Comparison of ENCODE assay signal across 33 mouse cellular contexts in genomic region chr6:136431896-136432248, GRCm38 (mm10). TPM values are rescaled to one million over a fixed set of nuclear protein-coding genes. Genes with fewer than 3 reads are reported as not detected.
DNase-seq lines count a peak whose midpoint lies in the region; ATAC-seq and TF ChIP-seq lines count a peak whose summit lies in the region.
"Had no signal": no experiment of that assay in that cellular context is flagged by ENCODE, and none has a peak within 500 bp of the region (broad histone marks: within the 10 kb centered on the region; RNA-seq: fewer than 3 reads in every experiment).

No protein-coding gene starts in this region.

- TF ChIP-seq CTCF in lung, postnatal 0 days (IDR thresholded peaks at IDR 0.05) = no peak
- no peak for TF ChIP-seq CTCF in lung, adult 2 months (IDR thresholded peaks at IDR 0.05; ENCODE audit: insufficient read depth, low read length)

- H3K4me2 ChIP-seq in heart, embryonic 12.5 days = peak overlapping the region; percentile 25
- H3K4me2 ChIP-seq in kidney, embryonic 15.5 days = no peak overlapping the region
- H3K4me2 ChIP-seq in lung, postnatal 0 days (replicated peaks; ENCODE audit: low read depth, low read length) = no peak overlapping the region
- H3K4me2 ChIP-seq in forebrain, embryonic 15.5 days (replicated peaks) = no peak overlapping the region
- H3K4me2 ChIP-seq: embryonic facial prominence, embryonic 12.5 days; hindbrain, embryonic 14.5 days; midbrain, embryonic 13.5 days; neural tube, embryonic 13.5 days had no signal

- H3K27ac ChIP-seq in heart, embryonic 12.5 days (ENCODE audit: poor library complexity, severe bottlenecking) = no peak overlapping the region
- 0 out of 2 replicates have a peak overlapping the region, but pooled peaks have one; percentile 13 for H3K27ac ChIP-seq in kidney, embryonic 15.5 days
- no peak overlapping the region for H3K27ac ChIP-seq in lung, postnatal 0 days (ENCODE audit: low read length)
- H3K27ac ChIP-seq in forebrain, embryonic 15.5 days (replicated peaks) = no peak overlapping the region
- H3K27ac ChIP-seq: embryonic facial prominence, embryonic 12.5 days; gastrocnemius, adult 2 months; hindbrain, embryonic 14.5 days; liver, embryonic 14.5 days; midbrain, embryonic 13.5 days; neural tube, embryonic 13.5 days; stomach, postnatal 0 days had no signal

- DNase-seq in heart, adult 18-20 months = no peak
- no peak for DNase-seq in kidney, postnatal 36 days
- DNase-seq in lung, postnatal 0 days (ENCODE audit: low spot score) = no peak
- DNase-seq in lung, adult 2 months = no peak
- DNase-seq: adrenal gland, postnatal 25 days; cerebellum, adult 11-12 months; cerebellum, adult 9-11 months; embryo, embryonic 11 days; gastrocnemius, adult 2 months; gastrocnemius, postnatal 36 days; kidney, adult 18-20 months; kidney, postnatal 4 days; layer of hippocampus, postnatal 36 days; liver; right cerebral cortex, postnatal 4 days; thymus, adult 18-20 months; thymus, postnatal 25 days had no signal

- TF ChIP-seq POLR2A in lung, adult 2 months (IDR thresholded peaks at IDR 0.05; ENCODE audit: borderline replicate concordance, extremely low read depth, low read depth, low read length) = no peak

- no peak overlapping the region for H3K9ac ChIP-seq in heart, embryonic 12.5 days
- no peak overlapping the region for H3K9ac ChIP-seq in kidney, embryonic 15.5 days
- H3K9ac ChIP-seq in lung, postnatal 0 days (replicated peaks; ENCODE audit: low read depth) = no peak overlapping the region
- H3K9ac ChIP-seq in forebrain, embryonic 15.5 days (replicated peaks) = no peak overlapping the region
- H3K9ac ChIP-seq: embryonic facial prominence, embryonic 12.5 days; hindbrain, embryonic 14.5 days; liver, embryonic 14.5 days; midbrain, embryonic 13.5 days; neural tube, embryonic 13.5 days had no signal

- 19% methylated on average over 7 of the region's 7 CpGs for WGBS in heart, embryonic 12.5 days
- 25% methylated on average over 7 of the region's 7 CpGs for WGBS in kidney, embryonic 15.5 days
- WGBS in lung, postnatal 0 days = 18% methylated on average over 7 of the region's 7 CpGs
- WGBS in lung, adult 2 months = 34% methylated on average over 7 of the region's 7 CpGs
- WGBS in forebrain, embryonic 15.5 days = 58% methylated on average over 7 of the region's 7 CpGs

- no peaks in the 10 kb centered on the region for H3K27me3 ChIP-seq in heart, embryonic 12.5 days (replicated peaks)
- H3K27me3 ChIP-seq in kidney, embryonic 15.5 days = no peaks in the 10 kb centered on the region
- no peaks in the 10 kb centered on the region for H3K27me3 ChIP-seq in lung, postnatal 0 days (replicated peaks; ENCODE audit: insufficient read depth, low read length)
- no peaks in the 10 kb centered on the region for H3K27me3 ChIP-seq in forebrain, embryonic 15.5 days
- H3K27me3 ChIP-seq: embryonic facial prominence, embryonic 12.5 days; midbrain, embryonic 13.5 days; neural tube, embryonic 13.5 days had no signal

- 0 out of 2 replicates have a peak, but pooled peaks have one; percentile 13 for TF ChIP-seq EP300 in lung, postnatal 0 days (IDR thresholded peaks at IDR 0.05)

- H3K4me3 ChIP-seq in heart, embryonic 12.5 days = no peak overlapping the region
- no peak overlapping the region for H3K4me3 ChIP-seq in kidney, embryonic 15.5 days (replicated peaks)
- no peak overlapping the region for H3K4me3 ChIP-seq in lung, postnatal 0 days (ENCODE audit: low read depth, low read length)
- no peak overlapping the region for H3K4me3 ChIP-seq in lung, adult 2 months (replicated peaks; ENCODE audit: extremely low read depth, low read depth, low read length)
- H3K4me3 ChIP-seq in forebrain, embryonic 15.5 days = no peak overlapping the region
- H3K4me3 ChIP-seq: embryonic facial prominence, embryonic 12.5 days; gastrocnemius, adult 2 months; midbrain, embryonic 13.5 days; neural tube, embryonic 13.5 days had no signal

- H3K9me3 ChIP-seq in heart, embryonic 12.5 days (replicated peaks) = no peaks in the 10 kb centered on the region
- H3K9me3 ChIP-seq in kidney, embryonic 15.5 days (replicated peaks) = no peaks in the 10 kb centered on the region
- H3K9me3 ChIP-seq in lung, postnatal 0 days (ENCODE audit: low read length) = no peaks in the 10 kb centered on the region
- no peaks in the 10 kb centered on the region for H3K9me3 ChIP-seq in forebrain, embryonic 15.5 days
- H3K9me3 ChIP-seq: embryonic facial prominence, embryonic 12.5 days; midbrain, embryonic 13.5 days; neural tube, embryonic 13.5 days had no signal

- no peak for ATAC-seq in heart, embryonic 12.5 days (ENCODE audit: insufficient number of reproducible peaks, low FRiP score)
- no peak for ATAC-seq in kidney, embryonic 15.5 days (replicated peaks; ENCODE audit: low FRiP score)
- ATAC-seq in lung, postnatal 0 days = no peak
- ATAC-seq in forebrain, embryonic 15.5 days (replicated peaks) = no peak
- ATAC-seq: forebrain, embryonic 14.5 days; midbrain, embryonic 13.5 days had no signal

- no peaks in the 10 kb centered on the region for H3K36me3 ChIP-seq in heart, embryonic 12.5 days
- no peaks in the 10 kb centered on the region for H3K36me3 ChIP-seq in kidney, embryonic 15.5 days
- H3K36me3 ChIP-seq in lung, postnatal 0 days (ENCODE audit: insufficient read depth, low read length) = no peaks in the 10 kb centered on the region
- no peaks in the 10 kb centered on the region for H3K36me3 ChIP-seq in forebrain, embryonic 15.5 days
- H3K36me3 ChIP-seq: embryonic facial prominence, embryonic 12.5 days; midbrain, embryonic 13.5 days; neural tube, embryonic 13.5 days had no signal

- peaks cover 11% of the 10 kb centered on the region for H3K4me1 ChIP-seq in heart, embryonic 12.5 days (replicated peaks)
- peaks cover 10% of the 10 kb centered on the region for H3K4me1 ChIP-seq in kidney, embryonic 15.5 days
- H3K4me1 ChIP-seq in lung, postnatal 0 days (ENCODE audit: insufficient read depth, low read depth, low read length) = no peaks in the 10 kb centered on the region
- no peaks in the 10 kb centered on the region; the same call in 1 of the 2 replicates for H3K4me1 ChIP-seq in lung, adult 2 months (ENCODE audit: control insufficient read depth, insufficient read depth, low read length)
- peaks cover 7% of the 10 kb centered on the region; the same call in 1 of the 2 replicates for H3K4me1 ChIP-seq in forebrain, embryonic 15.5 days
- H3K4me1 ChIP-seq: embryonic facial prominence, embryonic 12.5 days; midbrain, embryonic 13.5 days had no signal

RNA-seq across cellular contexts. Expression of gene E330021D16Rik, which starts 16.5 kb away (rescaled TPM):
- not detected in 2 replicates for polyA plus RNA-seq in heart, embryonic 12.5 days (2016; fragmentation: Nextera tagmentation; extraction: Ambion mirVana)
- total RNA-seq in heart, adult 18-20 months (2021) = not detected
- 1.4 and 2.0 TPM in 2 replicates for polyA plus RNA-seq in kidney, embryonic 15.5 days (2015; fragmentation: Nextera tagmentation; extraction: Ambion mirVana)
- 0.11 and 0.12 TPM in 2 replicates for polyA plus RNA-seq in lung, postnatal 0 days (2015; fragmentation: Nextera tagmentation; extraction: Ambion mirVana)
- polyA plus RNA-seq in lung, adult 2 months (2012; rRNA removed) = 0.11 TPM in 1 of 2 replicates, not detected in the other
- not detected in 2 replicates for polyA plus RNA-seq in forebrain, embryonic 15.5 days (2015; fragmentation: Nextera tagmentation; extraction: Ambion mirVana)
- total RNA-seq: adrenal gland, adult 18-20 months; adrenal gland, postnatal 25 days; gastrocnemius, adult 2 months; gastrocnemius, postnatal 36 days; hematopoietic stem cell, adult 5-6 weeks; layer of hippocampus, adult 8-10 months; layer of hippocampus, postnatal 36 days; left cerebral cortex, postnatal 4 days; megakaryocyte, adult 5-6 weeks had no signal
- polyA plus RNA-seq: embryonic facial prominence, embryonic 12.5 days; forebrain, embryonic 14.5 days; frontal cortex, adult 2 months; hindbrain, embryonic 14.5 days; midbrain, embryonic 13.5 days; neural tube, embryonic 13.5 days; stomach, postnatal 0 days had no signal
